Mouse (Mus musculus) megakaryocyte, embryonic 14.5 days (primary cell): ENCODE data around the gene Mtrr.

Experiments
- FLI1 ChIP-seq: IDR thresholded peaks from 2 replicates; pipeline ENCODE4 v1.6.1; 2012; ENCODE audit warnings: low read length, inconsistent platforms, mixed read lengths
- GATA1 ChIP-seq: IDR thresholded peaks from 3 replicates; pipeline ENCODE4 v1.6.1; 2012; ENCODE audit warnings: mixed read lengths, low read length, inconsistent platforms, borderline replicate concordance

DNA sequence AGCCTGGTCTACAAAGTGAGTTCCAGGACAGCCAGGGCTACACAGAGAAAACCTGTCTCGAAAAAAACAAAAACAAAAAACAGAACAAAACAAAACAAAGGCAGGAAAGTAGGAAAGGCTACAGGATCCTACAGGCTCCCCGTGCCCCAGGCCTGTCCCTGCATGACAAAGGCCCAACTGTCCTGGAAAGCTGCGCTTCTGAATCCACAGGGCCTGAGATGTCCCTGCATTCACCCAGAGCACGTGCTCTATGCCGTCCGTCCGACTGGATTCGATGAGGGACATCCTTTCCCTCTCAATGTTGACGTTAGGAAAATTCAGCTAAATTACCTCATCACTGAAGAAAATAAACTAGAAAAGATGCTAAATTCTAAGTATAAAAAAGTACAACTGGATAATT, 13.8 kb downstream of the Mtrr start:
- TF ChIP-seq FLI1 (no peak), GATA1 (no peak)
